Mouse (Mus musculus): Measurements from ENCODE around the gene Myzap.

Gene Myzap

GRCm38 (mm10) chr9:71604914-71605635 is 12.9 kb upstream of the Myzap start:
- DNase-seq (ENCODE audit: low read depth, low spot score), result no peak

DNA sequence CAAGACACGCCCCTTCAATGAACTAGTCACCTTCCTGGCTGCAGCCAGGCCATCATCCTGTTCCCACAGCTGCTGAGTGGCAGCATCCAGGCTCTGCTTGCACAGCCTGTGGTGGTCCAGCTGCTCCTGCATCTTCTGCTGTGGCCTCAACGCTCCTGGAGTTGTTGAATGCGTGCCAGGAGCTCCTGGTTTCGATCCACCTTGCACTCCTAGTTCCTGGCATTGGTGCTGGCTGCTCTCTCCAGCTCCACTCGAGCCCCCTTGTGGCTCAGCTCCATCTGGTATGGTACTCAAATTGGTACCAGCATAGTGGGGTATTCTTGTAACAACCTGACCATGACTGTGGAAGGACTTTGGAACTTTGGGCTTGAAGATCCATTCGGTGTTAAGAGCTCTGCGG is 7.7 kb upstream of the Myzap start:
- no peak for DNase-seq (ENCODE audit: low read depth, low spot score)

GRCm38 (mm10) chr9:71596888-71597287 is 4.7 kb upstream of the Myzap start:
- DNase-seq (ENCODE audit: low read depth, low spot score), result no peak

GRCm38 (mm10) chr9:71592577-71593285 is 571 bp upstream of the Myzap start:
- no peak for DNase-seq (ENCODE audit: low read depth, low spot score)

DNA sequence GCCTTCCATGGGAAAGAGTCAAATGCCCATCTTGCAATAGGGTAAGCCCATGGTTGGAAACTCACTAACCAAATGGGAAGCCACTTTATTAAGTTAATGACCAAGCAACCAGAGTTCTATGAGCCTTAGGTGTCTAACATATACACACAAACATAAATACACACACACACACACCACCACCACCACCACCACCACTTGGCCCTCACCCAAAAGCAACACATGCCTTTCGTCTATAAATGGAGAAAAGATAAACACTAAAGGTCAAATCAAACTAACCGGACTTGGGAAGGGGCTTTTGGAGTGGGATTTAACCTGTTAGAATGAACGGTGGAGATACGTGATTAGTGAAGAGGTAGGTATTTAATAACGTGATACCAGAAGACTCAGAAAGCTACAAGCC is 1.1 kb downstream of the Myzap start:
- DNase-seq (ENCODE audit: low read depth, low spot score), result no peak

- no peak for DNase-seq (ENCODE audit: low read depth, low spot score)
Measured at GRCm38 (mm10) chr9:71589771-71590170, 2.4 kb downstream of the Myzap start.

DNA sequence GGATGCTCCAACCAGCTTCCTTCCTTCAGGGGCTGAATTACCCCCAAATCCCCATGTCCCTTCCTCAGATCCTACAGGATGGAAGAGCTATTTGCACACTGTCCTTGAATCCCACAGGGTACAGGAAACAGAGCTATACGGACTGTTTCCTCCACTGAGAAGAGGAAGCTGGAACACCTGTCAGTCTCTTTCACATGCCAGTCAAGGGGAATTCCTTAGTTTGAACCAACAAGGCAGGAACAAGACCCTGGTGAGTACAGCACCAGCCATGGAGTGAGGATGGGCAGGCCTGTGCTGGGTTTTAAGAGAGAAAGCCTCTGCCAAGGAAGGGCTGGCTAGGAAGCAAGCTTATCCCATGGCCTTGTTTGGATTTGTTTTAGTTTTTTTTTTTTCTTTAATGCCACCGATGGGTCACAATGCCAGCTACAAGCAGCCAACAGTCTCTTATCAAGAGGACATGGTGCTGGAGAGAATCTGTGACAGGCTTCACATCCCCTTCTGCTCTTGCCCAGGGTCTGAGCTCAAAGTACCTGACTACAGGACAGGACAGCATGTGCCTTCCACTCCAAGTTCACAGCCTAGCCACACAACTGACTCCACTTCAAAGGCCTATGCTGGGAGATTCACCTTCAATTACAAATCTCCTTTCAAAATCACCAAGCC is 3.1 kb downstream of the Myzap start:
- no peak for DNase-seq (ENCODE audit: low read depth, low spot score)

- DNase-seq (ENCODE audit: low read depth, low spot score), result no peak
Measured at GRCm38 (mm10) chr9:71586408-71586807, 5.8 kb downstream of the Myzap start.

DNA sequence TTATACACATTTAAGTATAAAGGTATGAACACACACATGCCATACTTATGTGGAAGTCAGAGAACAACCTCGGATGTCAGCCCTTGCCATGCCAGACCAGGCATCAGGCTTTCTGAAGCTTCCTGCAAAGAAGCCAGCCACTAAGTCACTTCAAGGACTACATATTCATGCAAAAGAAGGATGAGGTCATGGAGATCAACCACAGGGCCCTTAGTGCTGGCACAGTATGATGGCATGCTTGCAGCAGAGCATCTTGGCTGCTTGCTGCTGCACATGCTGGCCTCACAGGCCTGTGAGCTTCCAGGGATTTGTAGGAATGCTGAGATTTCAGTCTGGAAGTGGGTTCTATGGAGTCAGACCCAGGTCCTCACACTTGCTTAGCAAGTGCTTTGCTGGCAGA is 9.4 kb downstream of the Myzap start:
- no peak for DNase-seq (ENCODE audit: low read depth, low spot score)

DNA sequence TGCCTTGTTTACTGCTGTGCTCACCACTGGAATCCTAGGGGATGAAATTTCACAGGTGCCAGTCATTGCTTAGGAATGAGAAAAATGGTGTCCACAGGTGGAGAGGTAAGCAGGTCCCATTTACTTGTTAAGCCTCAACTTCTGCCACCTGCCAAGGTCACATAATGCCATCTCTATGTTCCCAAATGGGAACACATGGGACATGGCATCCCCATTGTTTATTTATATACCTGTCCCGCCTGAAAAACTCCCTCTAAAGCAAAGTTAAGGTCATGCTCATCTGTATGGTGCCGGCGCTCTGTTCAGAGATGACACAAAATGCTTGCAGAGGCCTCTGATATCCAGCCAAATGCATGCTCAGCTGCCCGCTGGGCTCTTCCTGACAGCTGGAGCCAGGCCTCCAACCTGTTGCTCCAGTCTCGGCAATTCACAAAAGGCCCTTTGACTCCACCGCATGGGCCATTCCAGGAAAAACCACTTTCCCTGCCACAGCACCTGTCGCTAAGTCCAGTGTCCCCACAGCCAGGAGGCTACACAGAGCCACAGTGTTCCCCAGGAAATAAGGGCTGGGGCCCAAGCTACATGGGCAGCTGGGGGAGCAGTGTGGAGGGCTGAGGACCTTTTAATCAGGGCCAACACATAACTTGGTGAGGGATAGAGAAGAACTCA is 13.1 kb downstream of the Myzap start:
- DNase-seq (ENCODE audit: low read depth, low spot score), result no peak

DNA sequence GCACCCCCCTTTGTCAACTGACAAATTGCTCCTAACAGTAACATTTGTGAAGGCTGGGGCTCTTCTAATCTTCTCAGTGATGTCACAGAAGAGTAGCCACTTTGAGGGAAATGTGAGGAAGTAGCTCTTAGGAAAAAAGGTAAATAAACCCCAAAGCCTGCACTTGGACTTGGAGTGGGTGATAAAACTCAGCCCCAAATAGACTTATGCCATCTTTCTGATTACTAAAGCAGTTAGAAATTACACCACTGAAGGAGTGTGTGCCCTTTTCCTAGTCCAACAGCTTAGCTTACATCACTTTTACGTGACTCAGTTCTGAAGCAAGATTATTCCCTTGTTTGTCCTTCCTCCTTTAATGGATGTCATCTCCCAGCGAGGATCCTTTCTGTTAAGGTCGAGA is 17.7 kb downstream of the Myzap start:
- DNase-seq (ENCODE audit: low read depth, low spot score), result no peak

GRCm38 (mm10) chr9:71573771-71574340 is 18.3 kb downstream of the Myzap start:
- DNase-seq (ENCODE audit: low read depth, low spot score), result no peak

DNA sequence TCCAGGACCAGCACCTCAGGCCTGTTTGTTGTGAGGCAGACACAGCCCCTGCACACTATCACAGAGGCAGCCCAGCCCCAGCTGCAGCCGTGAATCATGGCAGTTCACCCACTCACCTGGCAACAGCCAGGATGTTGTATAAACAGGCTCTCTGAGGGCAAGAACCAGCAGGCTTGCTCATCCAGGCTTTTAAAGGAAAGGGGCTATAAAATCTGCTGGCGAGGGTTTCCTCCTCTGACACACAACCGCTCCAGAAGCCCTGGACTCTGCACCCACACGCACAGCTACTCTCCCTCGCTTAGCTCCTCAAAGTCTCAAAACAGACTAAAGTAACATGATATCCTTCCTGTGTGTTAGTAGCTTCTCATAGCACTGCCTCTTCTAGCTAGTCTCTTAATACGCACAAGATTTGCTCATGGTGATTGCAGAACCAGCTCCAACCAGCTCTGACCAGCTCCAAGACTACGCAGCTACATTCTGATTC is 21.0 kb downstream of the Myzap start:
- no peak for DNase-seq (ENCODE audit: low read depth, low spot score)

DNA sequence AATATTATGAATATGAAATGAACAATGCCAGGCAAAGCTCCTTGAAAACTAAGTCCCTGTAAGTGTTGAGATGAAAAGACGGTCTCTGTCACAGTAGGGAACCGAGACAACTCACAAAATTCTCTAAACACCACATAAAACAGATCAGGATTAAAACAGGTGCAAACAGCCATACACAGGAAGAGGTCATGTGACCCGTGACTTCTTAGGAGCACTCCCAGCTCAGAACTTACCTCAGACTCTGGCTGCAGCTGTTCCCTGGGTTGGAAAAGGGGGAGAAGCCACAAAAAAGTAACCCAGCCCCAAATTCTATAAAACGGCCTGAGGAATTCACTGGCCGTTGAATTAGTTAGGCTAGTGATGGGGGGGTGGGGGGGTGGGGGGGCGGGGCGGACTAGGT is 22.0 kb downstream of the Myzap start:
- DNase-seq (ENCODE audit: low read depth, low spot score), result no peak

GRCm38 (mm10) chr9:71568323-71568942 is 23.7 kb downstream of the Myzap start:
- no peak for DNase-seq (ENCODE audit: low read depth, low spot score)

- DNase-seq (ENCODE audit: low read depth, low spot score), result no peak
Measured at GRCm38 (mm10) chr9:71567391-71567790, 24.8 kb downstream of the Myzap start.

DNA sequence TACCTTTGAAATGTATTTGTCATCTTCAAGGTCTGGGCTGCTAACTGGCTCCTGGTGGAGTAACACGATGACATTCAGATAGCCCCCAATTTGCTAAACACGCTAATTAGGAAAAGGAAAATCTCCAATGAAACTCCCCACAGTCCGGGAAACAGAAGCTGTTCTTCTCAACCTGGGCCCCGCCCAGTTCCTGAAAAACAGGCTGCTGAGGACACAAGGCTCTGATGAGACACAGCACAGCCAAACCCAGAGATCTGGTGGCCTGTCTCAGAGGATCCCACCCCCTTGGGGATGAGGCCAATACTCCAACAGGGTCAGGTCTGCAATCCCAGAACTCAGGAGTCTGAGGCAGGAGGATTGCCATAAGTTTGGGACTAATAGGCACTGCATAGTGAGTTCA is 25.4 kb downstream of the Myzap start:
- DNase-seq (ENCODE audit: low read depth, low spot score), result no peak

DNA sequence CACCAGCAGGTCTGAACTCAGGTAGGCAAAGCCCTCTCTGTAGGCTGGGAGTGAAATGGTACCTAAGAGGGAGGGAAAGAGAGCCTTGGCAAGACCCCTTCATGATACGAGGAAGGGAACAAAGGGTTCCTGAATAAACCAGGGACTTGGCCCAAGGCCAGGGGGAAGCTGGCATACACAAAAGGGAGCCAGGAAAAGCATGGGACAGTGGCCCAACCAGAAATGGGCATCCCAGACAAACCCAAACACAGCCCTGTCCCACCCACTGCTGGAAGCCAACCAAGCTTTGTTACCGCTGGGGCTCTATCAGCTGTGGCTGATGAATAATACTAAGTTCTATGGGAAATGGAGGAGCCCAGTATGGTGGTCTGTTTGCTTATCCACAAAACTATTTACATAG is 34.4 kb downstream of the Myzap start:
- DNase-seq (ENCODE audit: low read depth, low spot score), result no peak

DNA sequence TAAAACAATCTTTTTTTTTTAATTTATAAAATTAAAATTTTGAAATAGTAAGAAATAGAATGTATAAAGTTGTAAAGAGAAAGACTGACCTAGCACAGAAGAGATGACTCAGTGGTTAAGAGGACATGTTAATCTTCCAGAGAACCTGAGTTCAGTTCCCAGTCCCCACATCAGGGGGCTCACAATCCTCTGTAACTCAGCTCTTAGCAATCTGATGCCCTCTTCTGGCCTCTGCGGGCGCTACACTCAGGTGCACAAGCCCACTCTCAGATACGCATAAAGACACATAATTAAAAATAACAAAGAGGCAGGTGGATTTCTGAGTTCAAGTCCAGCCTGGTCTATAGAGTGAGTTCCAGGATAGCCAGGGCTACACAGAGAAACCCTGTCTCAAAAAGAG is 38.2 kb downstream of the Myzap start:
- no peak for DNase-seq (ENCODE audit: low read depth, low spot score)

- no peak for DNase-seq (ENCODE audit: low read depth, low spot score)
Measured at GRCm38 (mm10) chr9:71550176-71550575, 42.0 kb downstream of the Myzap start.

DNA sequence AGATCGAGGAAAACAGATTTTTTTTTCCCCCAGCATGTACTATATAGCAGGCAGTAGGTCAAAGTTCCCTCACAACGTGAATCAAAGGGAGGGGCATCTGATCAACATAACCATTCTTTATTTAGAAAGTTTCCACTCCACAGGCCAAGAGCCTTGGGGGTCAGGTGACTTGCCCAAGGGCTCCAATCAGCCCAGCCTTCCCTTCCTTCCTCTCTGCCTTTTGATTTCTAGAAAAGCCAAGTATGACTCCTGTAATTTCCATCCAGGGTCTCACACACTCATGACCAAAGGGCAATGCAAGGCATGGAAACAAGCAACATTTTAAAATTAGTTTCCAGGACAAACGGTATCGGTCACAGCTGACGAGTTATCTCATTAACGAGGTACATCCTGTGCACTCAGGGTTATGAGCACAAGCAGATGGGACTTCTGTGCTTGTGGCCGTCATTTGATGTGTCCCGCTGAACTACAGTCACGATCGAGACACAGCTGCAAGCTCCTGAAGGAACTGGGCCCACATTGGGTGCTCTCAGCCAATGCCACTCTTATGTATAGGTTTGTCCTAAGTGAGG is 44.4 kb downstream of the Myzap start:
- DNase-seq (ENCODE audit: low read depth, low spot score), result no peak

Measured in retina, postnatal 7 days (tissue).